Mouse (Mus musculus) kidney, adult 2 months (tissue): ENCODE measurements around the gene Heatr1. TPM values are rescaled to one million over a fixed set of nuclear protein-coding genes. Genes with fewer than 3 reads are reported as not detected.

ENCODE experiments used
- DNase-seq: peaks from one replicate; pipeline ENCODE4 v3.0.0; 2021
- H3K27ac ChIP-seq: fragments of 200-500 bp; 2 replicates; pipeline ENCODE4 v1.5.1; 2012; ENCODE audit warnings: low read depth, low read length, control low read depth, inconsistent platforms; ENCODE audit not compliant: insufficient read depth
- H3K27me3 ChIP-seq: fragments of 200-500 bp; replicated peaks from 2 replicates; pipeline ENCODE4 v1.6.1; 2012; ENCODE audit warnings: mild to moderate bottlenecking, moderate library complexity, low read length, inconsistent platforms; ENCODE audit not compliant: control insufficient read depth, insufficient read depth
- H3K36me3 ChIP-seq: fragments of 200-500 bp; 2 replicates; pipeline ENCODE4 v1.6.1; 2012; ENCODE audit warnings: mild to moderate bottlenecking, moderate library complexity, low read length, inconsistent platforms; ENCODE audit not compliant: control insufficient read depth, insufficient read depth
- H3K4me1 ChIP-seq: fragments of 200-500 bp; 2 replicates; pipeline ENCODE4 v1.6.1; 2011; ENCODE audit warnings: low read length; ENCODE audit not compliant: control insufficient read depth, insufficient read depth
- H3K4me3 ChIP-seq: fragments of 200-500 bp; 2 replicates; pipeline ENCODE4 v1.5.1; 2011; ENCODE audit warnings: mild to moderate bottlenecking, low read depth, low read length, control low read depth; ENCODE audit not compliant: insufficient read depth
- CTCF ChIP-seq: fragments of 200-500 bp; conservative IDR thresholded peaks from 2 replicates; pipeline ENCODE4 v1.5.1; 2011; ENCODE audit warnings: low read depth, mild to moderate bottlenecking, control low read depth, low read length, moderate library complexity, mixed read lengths; ENCODE audit not compliant: insufficient read depth, insufficient read length
- POLR2A ChIP-seq: fragments of 200-500 bp; IDR thresholded peaks from one replicate; pipeline ENCODE4 v1.6.1; 2011; ENCODE audit warnings: low read depth, low read length, control low read depth
- WGBS: fragments of 180-500 bp; shearing (Covaris S2); methylation state at CpG from one replicate; pipeline ENCODE4 v1.1.7; 2018; 5-methylcytosine and 5-hydroxymethylcytosine counted together
- polyA plus RNA-seq: library from polyadenylated mRNA; depleted of rRNA; stranded (reverse); fragments of >200 nt; gene quantifications from 2 replicates; pipeline ENCODE4 v1.2.3, GENCODE M21; 2012

The Heatr1 gene
- polyA plus RNA-seq, 1 experiment = 16.0 TPM

DNA sequence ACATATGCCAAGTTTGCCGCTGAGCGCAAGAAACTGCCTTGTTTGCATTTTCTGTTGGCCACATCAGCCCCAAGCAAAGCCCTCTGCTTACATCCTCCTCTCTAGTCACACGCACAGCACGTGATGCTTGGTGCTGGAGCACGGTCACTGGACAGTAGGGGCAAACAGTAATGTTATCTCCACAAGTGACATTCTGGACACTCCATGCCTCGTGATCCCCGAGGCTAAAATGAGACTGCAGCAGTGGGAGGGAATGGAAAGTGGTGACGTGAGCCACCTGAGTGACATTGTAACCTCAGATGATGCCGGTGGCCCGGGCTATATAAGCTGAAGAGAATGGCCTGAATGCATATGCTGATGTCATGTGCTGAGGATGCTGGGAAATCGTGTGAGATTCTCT, 24.9 kb upstream of the Heatr1 start:
- Histone ChIP-seq H3K36me3 (no peaks in the 10 kb centered on the region), H3K4me1 (no peaks in the 10 kb centered on the region), H3K27me3 (no peaks in the 10 kb centered on the region), H3K4me3 (no peak overlapping the region), H3K27ac (no peak overlapping the region)
- no peak for TF ChIP-seq CTCF
- TF ChIP-seq POLR2A = no peak
- 63% methylated on average over 11 of the region's 11 CpGs for WGBS
- peak; percentile 7 for DNase-seq

DNA sequence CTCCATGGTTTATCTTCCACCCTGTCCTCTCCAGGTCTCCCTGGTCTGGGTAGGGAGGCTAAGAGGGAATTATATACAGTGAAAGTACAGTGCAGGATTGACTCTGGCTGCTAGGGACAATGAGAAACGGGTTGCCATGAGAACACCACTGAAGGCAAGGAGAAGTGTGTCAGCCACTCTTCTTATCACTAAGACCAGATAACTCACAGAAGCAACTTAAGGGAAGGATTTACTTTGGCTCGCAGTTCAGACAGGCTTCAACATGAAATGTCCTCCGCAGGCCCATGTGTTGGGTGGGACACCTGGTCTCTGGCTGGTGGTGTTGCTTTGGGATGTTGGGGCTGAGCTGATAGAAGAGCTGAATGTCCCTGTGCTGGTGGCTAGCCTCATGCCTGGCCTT, 22.1 kb upstream of the Heatr1 start:
- TF ChIP-seq CTCF = no peak
- no peak for TF ChIP-seq POLR2A

DNA sequence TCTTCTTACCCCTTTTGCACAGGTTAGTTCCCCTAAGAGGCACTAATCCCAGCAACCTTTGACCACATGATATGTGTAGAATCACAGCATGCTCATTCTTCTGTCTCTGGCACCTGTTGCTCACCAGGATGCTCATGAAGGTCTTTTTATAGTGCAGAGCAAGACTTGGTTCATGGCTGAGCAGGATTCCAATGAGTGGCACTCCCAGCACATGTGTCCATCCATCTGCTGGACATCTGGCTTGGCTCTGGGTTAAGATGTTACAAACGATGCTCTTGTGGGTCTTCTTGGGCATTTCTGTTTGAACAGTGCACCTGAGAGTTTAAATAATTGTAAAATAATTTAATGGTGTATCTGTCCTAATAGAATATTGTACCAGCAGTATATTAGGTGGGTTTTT, 18.0 kb upstream of the Heatr1 start:
- no peak for TF ChIP-seq POLR2A
- TF ChIP-seq CTCF = no peak
- no peak for DNase-seq
- no peaks in the 10 kb centered on the region for H3K4me1 ChIP-seq
- no peaks in the 10 kb centered on the region for H3K27me3 ChIP-seq
- 54% methylated on average over 1 of the region's 1 CpGs for WGBS
- no peak overlapping the region for H3K4me3 ChIP-seq
- H3K27ac ChIP-seq = no peak overlapping the region
- no peaks in the 10 kb centered on the region for H3K36me3 ChIP-seq

More for the DNA sequence above, 22.1 kb upstream of the Heatr1 start:
- Histone ChIP-seq H3K4me3 (no peak overlapping the region), H3K36me3 (no peaks in the 10 kb centered on the region), H3K27me3 (no peaks in the 10 kb centered on the region), H3K4me1 (no peaks in the 10 kb centered on the region), H3K27ac (no peak overlapping the region)
- DNase-seq = no peak
- WGBS = 92% methylated on average over 3 of the region's 3 CpGs

GRCm38 (mm10) chr13:12384796-12385195, 10.0 kb upstream of the Heatr1 start:
- no peaks in the 10 kb centered on the region for H3K27me3 ChIP-seq
- no peaks in the 10 kb centered on the region for H3K4me1 ChIP-seq
- no peak for DNase-seq
- no peak overlapping the region for H3K4me3 ChIP-seq
- no peak overlapping the region for H3K27ac ChIP-seq
- H3K36me3 ChIP-seq = no peaks in the 10 kb centered on the region
- TF ChIP-seq POLR2A = no peak
- TF ChIP-seq CTCF = no peak

DNA sequence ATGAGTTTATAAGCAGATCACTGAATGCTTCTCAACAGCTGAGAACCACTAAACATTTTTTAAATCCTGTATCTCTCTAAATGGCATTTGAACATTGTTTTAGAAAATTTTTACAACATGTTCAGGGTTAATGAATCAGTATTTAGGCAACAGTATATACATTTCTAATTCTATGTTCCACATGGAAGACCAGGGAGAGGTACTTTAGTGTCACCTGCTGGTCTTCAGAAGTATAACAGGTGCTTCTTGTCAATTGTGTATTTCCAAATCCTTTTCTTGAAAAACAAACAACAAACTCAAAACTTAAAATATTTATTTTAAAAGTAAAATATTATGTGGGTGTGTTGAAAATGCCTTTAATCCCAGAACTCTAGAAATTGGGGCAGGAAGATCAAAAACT, 8.5 kb upstream of the Heatr1 start:
- peak; percentile 20 for DNase-seq
- Histone ChIP-seq H3K27ac (no peak overlapping the region), H3K27me3 (no peaks in the 10 kb centered on the region), H3K36me3 (no peaks in the 10 kb centered on the region), H3K4me3 (no peak overlapping the region), H3K4me1 (no peaks in the 10 kb centered on the region)
- TF ChIP-seq POLR2A = no peak
- 0 out of 2 replicates have a peak, but pooled peaks have one; percentile 20 for TF ChIP-seq CTCF

- H3K4me1 ChIP-seq = no peaks in the 10 kb centered on the region
- H3K4me3 ChIP-seq = peak overlapping the region; percentile 94
- H3K27ac ChIP-seq = no peak overlapping the region
- no peak for TF ChIP-seq POLR2A
- no peak for TF ChIP-seq CTCF
- DNase-seq = no peak
- no peaks in the 10 kb centered on the region for H3K36me3 ChIP-seq
- WGBS = under 1% methylated on average over 23 of the region's 23 CpGs
- H3K27me3 ChIP-seq = no peaks in the 10 kb centered on the region
These were observed 744 bp downstream of the Heatr1 start for GRCm38 (mm10) chr13:12395571-12395970.

GRCm38 (mm10) chr13:12408343-12409066, 13.7 kb downstream of the Heatr1 start:
- 90% methylated on average over 9 of the region's 9 CpGs for WGBS
- no peaks in the 10 kb centered on the region for H3K4me1 ChIP-seq
- no peak overlapping the region for H3K27ac ChIP-seq
- DNase-seq = no peak
- no peaks in the 10 kb centered on the region for H3K27me3 ChIP-seq
- TF ChIP-seq CTCF (no peak), POLR2A (no peak)
- peaks cover 3% of the 10 kb centered on the region for H3K36me3 ChIP-seq
- no peak overlapping the region for H3K4me3 ChIP-seq
